In the genomic region with DNA sequence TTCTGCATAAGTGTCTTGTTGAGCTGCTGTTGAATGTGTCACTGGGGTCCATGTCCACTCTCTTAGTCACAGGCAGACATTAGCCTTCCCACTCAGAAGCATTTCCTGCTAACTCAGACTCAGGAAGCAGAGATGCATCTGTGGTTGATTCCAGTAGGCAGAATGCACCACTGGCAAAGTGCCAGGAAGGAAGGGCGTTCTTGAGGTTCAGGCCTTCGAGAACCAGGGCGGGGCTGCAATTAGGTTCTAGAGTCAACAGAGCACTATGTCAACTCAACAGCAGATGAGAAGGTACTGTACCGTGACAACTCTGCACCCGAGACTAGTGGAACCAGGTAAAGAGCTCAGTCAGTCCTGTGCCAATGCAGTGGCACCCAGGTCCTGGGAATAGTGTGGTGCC, we compare ENCODE assay signal across 13 mouse cellular contexts.
A peak's percentile ranks its signal among the peaks of the same experiment; 100 is the strongest.
DNase-seq lines count a peak whose midpoint lies in the region; ATAC-seq lines count a peak whose summit lies in the region.
"Had no signal": no experiment of that assay in that cellular context is flagged by ENCODE, and none has a peak within 500 bp of the region (broad histone marks: within the 10 kb centered on the region; RNA-seq: fewer than 3 reads in every experiment).

No protein-coding gene starts in this region.

- peak; percentile 86 for ATAC-seq in CD4-positive, CD25-positive, alpha-beta regulatory T cell, adult 4 months
- ATAC-seq in inflammation-experienced regulatory T-cells, adult 6 months, result peak; percentile 87
- ATAC-seq in midbrain, embryonic 14.5 days (ENCODE audit: low FRiP score, low TSS enrichment), result no peak
- no peak for ATAC-seq in cerebellum, adult (ENCODE audit: insufficient number of reproducible peaks, low FRiP score, low TSS enrichment)

- H3K36me3 ChIP-seq in midbrain, embryonic 14.5 days (ENCODE audit: control insufficient read depth, insufficient read depth, low read length), result no peaks in the 10 kb centered on the region
- H3K36me3 ChIP-seq: forebrain, embryonic 10.5 days; limb, embryonic 10.5 days; midbrain, embryonic 10.5 days had no signal

- no peaks in the 10 kb centered on the region for H3K9me3 ChIP-seq in midbrain, embryonic 14.5 days (ENCODE audit: control insufficient read depth, low read length)
- H3K9me3 ChIP-seq: forebrain, embryonic 10.5 days; limb, embryonic 10.5 days; midbrain, embryonic 10.5 days had no signal

- no peak overlapping the region for H3K9ac ChIP-seq in midbrain, embryonic 14.5 days (replicated peaks; ENCODE audit: low read length)

- H3K4me1 ChIP-seq in midbrain, embryonic 14.5 days (ENCODE audit: control insufficient read depth, insufficient read depth, low read length), result no peaks in the 10 kb centered on the region
- H3K4me1 ChIP-seq: forebrain, embryonic 10.5 days; limb, embryonic 10.5 days; midbrain, embryonic 10.5 days had no signal

- DNase-seq in kidney, adult 9 months, result peak; percentile 15
- no peak for DNase-seq in kidney, adult 18-20 months
- peak; percentile 28 to 43 for DNase-seq in lung, postnatal 4 days
- no peak for DNase-seq in layer of hippocampus, adult 9-11 months
- no peak for DNase-seq in midbrain, embryonic 14.5 days
- DNase-seq: gastrocnemius, postnatal 36 days; thymus, postnatal 4 days had no signal

- no peak overlapping the region for H3K4me3 ChIP-seq in midbrain, embryonic 14.5 days (replicated peaks; ENCODE audit: low read depth, low read length)
- H3K4me3 ChIP-seq: forebrain, embryonic 10.5 days; limb, embryonic 10.5 days; midbrain, embryonic 10.5 days had no signal

- 94% methylated on average over 5 of the region's 5 CpGs for WGBS in midbrain, embryonic 14.5 days

- H3K27ac ChIP-seq in midbrain, embryonic 14.5 days (replicated peaks; ENCODE audit: low read depth, low read length), result no peak overlapping the region
- H3K27ac ChIP-seq: forebrain, embryonic 10.5 days; limb, embryonic 10.5 days; midbrain, embryonic 10.5 days had no signal

- H3K4me2 ChIP-seq in midbrain, embryonic 14.5 days (ENCODE audit: low read length), result no peak overlapping the region

- H3K27me3 ChIP-seq in midbrain, embryonic 14.5 days (ENCODE audit: control insufficient read depth, insufficient read depth, low read length), result no peaks in the 10 kb centered on the region

Comparison
In these comparisons a context has a peak if more than half of its experiments do, and no peak if none do; other contexts are left out.
1. DNase-seq: peak in kidney, adult 9 months (single experiment) and lung, postnatal 4 days (2 of 2); none in kidney, adult 18-20 months (single experiment), layer of hippocampus, adult 9-11 months (single experiment) and midbrain, embryonic 14.5 days (single experiment).
2. ATAC-seq: peak in CD4-positive, CD25-positive, alpha-beta regulatory T cell, adult 4 months (single experiment) and inflammation-experienced regulatory T-cells, adult 6 months (single experiment); none in midbrain, embryonic 14.5 days (single experiment) and cerebellum, adult (single experiment).